Mouse (Mus musculus): ENCODE data around the gene Iqsec1. TPM values are rescaled to one million over a fixed set of nuclear protein-coding genes. Genes with fewer than 3 reads are reported as not detected.

Iqsec1 gene
- polyA plus RNA-seq, 1 experiment: 124 TPM

DNA sequence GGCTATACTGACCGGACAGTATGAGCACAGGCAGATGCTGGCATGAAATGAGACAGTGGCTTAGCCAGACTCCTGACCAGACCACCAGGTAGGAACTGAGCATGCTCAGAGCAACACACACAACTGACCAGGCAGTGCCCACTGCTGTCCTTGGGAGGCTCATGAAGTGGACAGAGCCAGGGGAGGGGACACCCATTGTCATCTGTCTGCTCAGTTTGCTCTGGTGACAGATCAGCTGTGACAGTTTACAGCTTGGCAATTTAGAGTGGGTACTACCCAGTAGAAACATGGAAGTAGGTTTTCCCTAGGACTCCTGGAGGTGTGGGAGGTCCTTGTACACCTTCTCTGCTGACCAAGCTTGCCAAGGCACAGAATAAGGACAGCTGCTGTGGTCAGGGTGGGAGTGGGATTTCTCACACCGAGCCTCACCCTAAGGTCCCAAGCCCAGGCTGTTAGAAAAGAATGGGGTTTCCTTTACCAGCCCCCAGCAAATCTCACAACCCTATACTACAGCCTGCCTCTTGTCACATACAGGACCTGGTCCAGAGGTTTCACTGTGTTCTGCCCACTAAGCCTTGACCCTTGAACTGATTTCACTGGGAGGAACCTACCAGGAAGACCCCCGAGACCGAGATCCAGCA, 253.0 kb downstream of the Iqsec1 start:
- WGBS: 83% methylated on average over 4 of the region's 4 CpGs
- peaks cover 33% of the 10 kb centered on the region for H3K4me1 ChIP-seq (replicated peaks; ENCODE audit: control insufficient read depth, insufficient read depth, low read length)
- H3K4me3 ChIP-seq (ENCODE audit: control insufficient read depth, insufficient read depth, low read length): no peak overlapping the region
- no peak for DNase-seq
- H3K27me3 ChIP-seq (ENCODE audit: control insufficient read depth, insufficient read depth, low read length): no peaks in the 10 kb centered on the region; the same call in 1 of the 2 replicates
- no peak for TF ChIP-seq POLR2A (IDR thresholded peaks at IDR 0.05; ENCODE audit: control insufficient read depth, extremely low read depth, insufficient read depth, low read length, poor library complexity)
- no peak for TF ChIP-seq CTCF (IDR thresholded peaks at IDR 0.05; ENCODE audit: borderline replicate concordance, control insufficient read depth, extremely low read depth, insufficient read depth, low read length, poor library complexity)
- no peaks in the 10 kb centered on the region for H3K36me3 ChIP-seq (ENCODE audit: control insufficient read depth, insufficient read depth, low read length)
- no peak overlapping the region for H3K27ac ChIP-seq (ENCODE audit: control insufficient read depth, insufficient read depth, low read length)

DNA sequence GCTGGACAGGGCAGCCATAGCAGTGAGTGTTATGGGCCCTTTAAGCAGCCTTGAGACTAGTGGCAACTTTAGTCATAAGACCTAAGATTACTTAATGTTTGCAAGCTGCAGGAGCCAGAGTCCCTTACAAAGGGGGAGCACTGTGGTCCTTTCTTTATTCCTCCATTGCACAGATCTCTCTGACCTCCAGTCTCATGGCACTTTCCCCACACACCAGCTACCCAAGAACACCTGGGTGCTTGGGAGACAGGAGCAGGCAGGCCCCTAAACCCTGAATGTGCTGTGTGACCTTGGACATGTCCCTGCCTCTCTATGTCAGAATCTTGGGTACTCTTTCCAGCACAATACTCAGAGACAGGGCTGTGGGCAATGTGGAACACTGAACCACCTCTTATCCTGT, 253.7 kb downstream of the Iqsec1 start:
- H3K27ac ChIP-seq (ENCODE audit: control insufficient read depth, insufficient read depth, low read length): no peak overlapping the region
- H3K4me1 ChIP-seq (replicated peaks; ENCODE audit: control insufficient read depth, insufficient read depth, low read length): peaks cover 28% of the 10 kb centered on the region
- no peak overlapping the region for H3K4me3 ChIP-seq (ENCODE audit: control insufficient read depth, insufficient read depth, low read length)
- DNase-seq: no peak
- TF ChIP-seq CTCF (IDR thresholded peaks at IDR 0.05; ENCODE audit: borderline replicate concordance, control insufficient read depth, extremely low read depth, insufficient read depth, low read length, poor library complexity) (no peak), POLR2A (IDR thresholded peaks at IDR 0.05; ENCODE audit: control insufficient read depth, extremely low read depth, insufficient read depth, low read length, poor library complexity) (no peak)
- no peaks in the 10 kb centered on the region for H3K36me3 ChIP-seq (ENCODE audit: control insufficient read depth, insufficient read depth, low read length)
- H3K27me3 ChIP-seq (ENCODE audit: control insufficient read depth, insufficient read depth, low read length): no peaks in the 10 kb centered on the region; the same call in 1 of the 2 replicates

DNA sequence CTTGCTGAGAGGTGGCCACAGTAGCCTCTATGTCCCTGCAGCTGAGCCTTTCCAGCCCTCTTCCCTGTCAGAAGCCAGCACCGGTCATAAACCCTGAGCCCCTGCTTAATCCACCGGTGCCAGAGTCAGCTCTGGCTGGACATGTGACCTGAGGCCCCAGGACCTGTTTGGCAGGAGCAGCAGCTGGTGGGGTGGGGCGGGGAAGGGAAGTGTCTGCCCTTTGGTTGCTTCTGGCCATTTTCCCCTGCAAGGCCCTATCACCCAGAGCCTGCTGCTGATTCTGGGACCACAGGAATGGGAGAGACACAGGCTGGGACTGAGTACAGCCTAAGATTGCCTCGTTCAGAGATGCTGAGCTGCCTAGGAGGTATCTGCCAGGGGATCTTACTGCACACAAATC, 257.2 kb downstream of the Iqsec1 start:
- Histone ChIP-seq H3K36me3 (ENCODE audit: control insufficient read depth, insufficient read depth, low read length) (no peaks in the 10 kb centered on the region), H3K4me1 (replicated peaks; ENCODE audit: control insufficient read depth, insufficient read depth, low read length) (peaks cover 7% of the 10 kb centered on the region; the same call in 1 of the 2 replicates), H3K27ac (ENCODE audit: control insufficient read depth, insufficient read depth, low read length) (no peak overlapping the region), H3K4me3 (ENCODE audit: control insufficient read depth, insufficient read depth, low read length) (no peak overlapping the region), H3K27me3 (ENCODE audit: control insufficient read depth, insufficient read depth, low read length) (no peaks in the 10 kb centered on the region; the same call in 1 of the 2 replicates)
- TF ChIP-seq CTCF (IDR thresholded peaks at IDR 0.05; ENCODE audit: borderline replicate concordance, control insufficient read depth, extremely low read depth, insufficient read depth, low read length, poor library complexity) (no peak), POLR2A (IDR thresholded peaks at IDR 0.05; ENCODE audit: control insufficient read depth, extremely low read depth, insufficient read depth, low read length, poor library complexity) (no peak)
- no peak for DNase-seq
- WGBS: 49% methylated on average over 4 of the region's 4 CpGs

DNA sequence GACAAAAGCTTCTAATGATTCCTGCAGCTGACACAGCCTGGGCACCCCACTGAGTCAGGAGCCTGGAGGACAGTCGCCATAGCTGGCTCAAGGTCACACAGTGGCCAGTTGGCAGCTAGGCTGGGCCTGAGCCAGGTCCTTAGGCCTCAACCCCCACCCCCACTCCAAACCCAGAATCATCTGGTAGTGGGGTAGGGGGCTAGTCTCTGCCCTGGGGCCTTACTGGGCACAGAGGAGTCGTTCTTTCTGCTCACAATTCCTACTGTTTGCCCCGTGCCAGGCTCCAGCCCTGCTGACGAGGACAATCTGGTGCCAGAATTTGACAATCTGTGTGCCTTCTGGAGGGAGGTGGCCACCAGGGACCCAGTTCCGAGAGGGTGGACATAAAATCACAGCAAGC, 258.7 kb downstream of the Iqsec1 start:
- Histone ChIP-seq H3K4me1 (replicated peaks; ENCODE audit: control insufficient read depth, insufficient read depth, low read length) (0 out of 2 replicates have a peak, but pooled peaks cover 4% of the 10 kb centered on the region), H3K4me3 (ENCODE audit: control insufficient read depth, insufficient read depth, low read length) (no peak overlapping the region), H3K27ac (ENCODE audit: control insufficient read depth, insufficient read depth, low read length) (no peak overlapping the region), H3K36me3 (ENCODE audit: control insufficient read depth, insufficient read depth, low read length) (no peaks in the 10 kb centered on the region), H3K27me3 (ENCODE audit: control insufficient read depth, insufficient read depth, low read length) (no peaks in the 10 kb centered on the region)
- TF ChIP-seq POLR2A (IDR thresholded peaks at IDR 0.05; ENCODE audit: control insufficient read depth, extremely low read depth, insufficient read depth, low read length, poor library complexity): no peak
- no peak for TF ChIP-seq CTCF (IDR thresholded peaks at IDR 0.05; ENCODE audit: borderline replicate concordance, control insufficient read depth, extremely low read depth, insufficient read depth, low read length, poor library complexity)
- DNase-seq: no peak
- 93% methylated on average over 5 of the region's 5 CpGs for WGBS

DNA sequence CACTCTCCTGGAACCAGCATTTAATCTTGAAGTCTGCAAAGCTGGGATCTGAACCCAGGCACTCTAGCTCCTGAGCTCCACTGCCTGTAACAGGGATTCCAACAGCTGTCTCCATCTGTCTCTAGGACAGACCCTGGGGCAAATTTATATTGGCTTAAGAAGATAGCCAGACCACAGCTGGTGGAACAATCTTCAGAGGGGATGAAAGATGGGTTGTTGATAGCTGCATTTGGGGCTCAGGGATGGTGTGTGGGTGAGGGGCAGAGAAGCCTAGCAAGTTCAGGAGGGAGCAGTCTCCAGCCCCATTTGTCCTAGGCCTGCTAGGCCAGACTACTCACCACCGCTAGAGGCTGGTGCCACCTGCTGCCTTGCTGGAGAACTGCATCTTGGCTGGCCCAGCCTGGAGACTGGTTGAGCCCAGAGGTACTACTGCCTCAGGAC, 260.0 kb downstream of the Iqsec1 start:
- DNase-seq: peak; percentile 87
- Histone ChIP-seq H3K27me3 (ENCODE audit: control insufficient read depth, insufficient read depth, low read length) (no peaks in the 10 kb centered on the region), H3K4me1 (replicated peaks; ENCODE audit: control insufficient read depth, insufficient read depth, low read length) (0 out of 2 replicates have a peak, but pooled peaks cover 4% of the 10 kb centered on the region), H3K4me3 (ENCODE audit: control insufficient read depth, insufficient read depth, low read length) (no peak overlapping the region), H3K36me3 (ENCODE audit: control insufficient read depth, insufficient read depth, low read length) (no peaks in the 10 kb centered on the region), H3K27ac (ENCODE audit: control insufficient read depth, insufficient read depth, low read length) (no peak overlapping the region)
- TF ChIP-seq CTCF (IDR thresholded peaks at IDR 0.05; ENCODE audit: borderline replicate concordance, control insufficient read depth, extremely low read depth, insufficient read depth, low read length, poor library complexity) (peak; percentile 93), POLR2A (IDR thresholded peaks at IDR 0.05; ENCODE audit: control insufficient read depth, extremely low read depth, insufficient read depth, low read length, poor library complexity) (no peak)
- WGBS: 5% methylated on average over 1 of the region's 1 CpGs

DNA sequence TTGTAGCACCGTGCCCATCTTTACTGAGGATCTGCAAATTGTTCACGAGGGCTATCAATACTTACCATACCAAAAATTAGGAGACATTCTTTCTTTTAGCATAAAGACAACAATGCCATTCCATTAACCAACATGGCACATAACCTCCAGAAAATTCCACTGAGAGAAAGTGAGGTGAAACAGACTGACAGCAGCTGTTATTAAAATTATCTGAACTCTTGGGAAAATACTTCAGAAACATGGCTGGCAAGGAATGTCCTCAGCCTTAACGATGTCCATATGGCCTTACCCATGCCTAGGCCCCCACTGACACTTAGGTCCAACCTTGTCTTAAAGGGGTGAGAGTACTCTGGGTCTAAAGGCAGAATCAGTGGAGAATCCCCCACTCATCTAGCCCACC, 260.7 kb downstream of the Iqsec1 start:
- no peak overlapping the region for H3K4me3 ChIP-seq (ENCODE audit: control insufficient read depth, insufficient read depth, low read length)
- H3K27ac ChIP-seq (ENCODE audit: control insufficient read depth, insufficient read depth, low read length): no peak overlapping the region
- 94% methylated on average over 3 of the region's 3 CpGs for WGBS
- TF ChIP-seq CTCF (IDR thresholded peaks at IDR 0.05; ENCODE audit: borderline replicate concordance, control insufficient read depth, extremely low read depth, insufficient read depth, low read length, poor library complexity) (no peak), POLR2A (IDR thresholded peaks at IDR 0.05; ENCODE audit: control insufficient read depth, extremely low read depth, insufficient read depth, low read length, poor library complexity) (no peak)
- no peaks in the 10 kb centered on the region for H3K36me3 ChIP-seq (ENCODE audit: control insufficient read depth, insufficient read depth, low read length)
- H3K4me1 ChIP-seq (replicated peaks; ENCODE audit: control insufficient read depth, insufficient read depth, low read length): 0 out of 2 replicates have a peak, but pooled peaks cover 4% of the 10 kb centered on the region
- no peak for DNase-seq
- no peaks in the 10 kb centered on the region for H3K27me3 ChIP-seq (ENCODE audit: control insufficient read depth, insufficient read depth, low read length)
